Mouse (Mus musculus): ENCODE results near the gene Abhd5. TPM values are rescaled to one million over a fixed set of nuclear protein-coding genes. Genes with fewer than 3 reads are reported as not detected.

Abhd5 gene
- polyA plus RNA-seq, 1 experiment from 2014 or later: 16.7 TPM

Other genes starting within 250 kb of the Abhd5 start
- gene Snrk, start 234.3 kb upstream of the Abhd5 start, polyA plus RNA-seq (2015; fragmentation: Nextera tagmentation; extraction: Ambion mirVana): 38.0 and 39.4 TPM in 2 replicates
- 29.2 and 30.8 TPM in 2 replicates for gene Ano10, start 57.2 kb upstream of the Abhd5 start, polyA plus RNA-seq (2015; fragmentation: Nextera tagmentation; extraction: Ambion mirVana)